8 mouse cellular contexts compared by ENCODE assay signal in the genomic region with DNA sequence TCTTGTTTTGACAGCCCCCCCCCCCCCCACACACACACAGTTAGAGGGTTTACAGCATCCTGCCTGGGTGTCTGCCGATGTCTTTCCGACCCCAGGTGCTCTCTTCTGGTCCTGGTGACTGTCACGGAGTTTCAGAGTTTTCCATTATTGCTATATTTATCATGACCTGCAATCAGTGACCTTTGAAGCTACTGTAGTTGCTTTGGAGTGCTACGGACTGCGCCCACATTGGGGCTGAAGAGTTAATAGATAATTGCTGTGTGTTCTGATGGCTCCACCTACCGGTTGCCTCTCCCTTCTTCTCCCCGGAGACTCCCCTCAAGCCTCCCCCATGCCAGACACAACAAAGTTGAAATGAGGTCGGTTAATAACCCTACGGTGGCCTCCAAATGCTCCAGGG. TPM values are rescaled to one million over a fixed set of nuclear protein-coding genes. Genes with fewer than 3 reads are reported as not detected.
DNase-seq lines count a peak whose midpoint lies in the region; ATAC-seq lines count a peak whose summit lies in the region.

No protein-coding gene starts in this region.

- WGBS in midbrain, embryonic 10.5 days = 19% methylated on average over 9 of the region's 9 CpGs
- WGBS in midbrain, embryonic 15.5 days = 16% methylated on average over 9 of the region's 9 CpGs
- WGBS in kidney, embryonic 14.5 days = 4% methylated on average over 9 of the region's 9 CpGs

- H3K4me2 ChIP-seq in midbrain, embryonic 15.5 days = no peak overlapping the region
- H3K4me2 ChIP-seq in kidney, embryonic 14.5 days (replicated peaks; ENCODE audit: low read depth, low read length) = no peak overlapping the region; the same call in 1 of the 2 replicates

- DNase-seq in midbrain, embryonic 10.5 days (ENCODE audit: low spot score) = peak; percentile 36
- DNase-seq in cerebellum, adult 18-20 months = peak; percentile 32 to 34
- peak; percentile 40 for DNase-seq in heart, adult 8-10 months (ENCODE audit: low spot score)
- peak; percentile 61 for DNase-seq in lung, postnatal 14 days
- peak; percentile 15 for DNase-seq in splenic B cell, adult 2 months (ENCODE audit: low read depth, low spot score)
- no peak for DNase-seq in left cerebral cortex, adult 11 months (ENCODE audit: low spot score)

- H3K4me1 ChIP-seq in midbrain, embryonic 10.5 days = peaks cover 24% of the 10 kb centered on the region
- peaks cover 12% of the 10 kb centered on the region; the same call in 1 of the 2 replicates for H3K4me1 ChIP-seq in midbrain, embryonic 15.5 days
- H3K4me1 ChIP-seq in kidney, embryonic 14.5 days (ENCODE audit: control insufficient read depth, insufficient read depth, low read length) = peaks cover 8% of the 10 kb centered on the region; the same call in 1 of the 2 replicates

- no peaks in the 10 kb centered on the region for H3K9me3 ChIP-seq in midbrain, embryonic 10.5 days (replicated peaks)
- H3K9me3 ChIP-seq in midbrain, embryonic 15.5 days = no peaks in the 10 kb centered on the region
- H3K9me3 ChIP-seq in kidney, embryonic 14.5 days (ENCODE audit: control insufficient read depth, low read length) = no peaks in the 10 kb centered on the region

- H3K27ac ChIP-seq in midbrain, embryonic 10.5 days (replicated peaks) = peak overlapping the region; percentile 49
- H3K27ac ChIP-seq in midbrain, embryonic 15.5 days = no peak overlapping the region
- no peak overlapping the region for H3K27ac ChIP-seq in kidney, embryonic 14.5 days (ENCODE audit: low read depth, low read length)

- ATAC-seq in midbrain, embryonic 15.5 days (replicated peaks) = no peak
- ATAC-seq in kidney, embryonic 14.5 days (ENCODE audit: low FRiP score, low TSS enrichment) = peak; percentile 59; the same call in 1 of the 2 replicates

- H3K36me3 ChIP-seq in midbrain, embryonic 10.5 days = no peaks in the 10 kb centered on the region
- no peaks in the 10 kb centered on the region for H3K36me3 ChIP-seq in midbrain, embryonic 15.5 days (replicated peaks)
- H3K36me3 ChIP-seq in kidney, embryonic 14.5 days (ENCODE audit: control insufficient read depth, insufficient read depth, low read length) = no peaks in the 10 kb centered on the region
- H3K36me3 ChIP-seq in splenic B cell, adult 2 months (ENCODE audit: control insufficient read depth, insufficient read depth, low read length, poor library complexity, severe bottlenecking) = no peaks in the 10 kb centered on the region

- H3K27me3 ChIP-seq in midbrain, embryonic 10.5 days (ENCODE audit: low read depth, poor library complexity, severe bottlenecking) = 0 out of 2 replicates have a peak, but pooled peaks cover 5% of the 10 kb centered on the region
- H3K27me3 ChIP-seq in midbrain, embryonic 15.5 days (replicated peaks) = no peaks in the 10 kb centered on the region
- no peaks in the 10 kb centered on the region for H3K27me3 ChIP-seq in kidney, embryonic 14.5 days (ENCODE audit: control insufficient read depth, insufficient read depth, low read length)
- H3K27me3 ChIP-seq in splenic B cell, adult 2 months (ENCODE audit: control insufficient read depth, insufficient read depth, low read length, poor library complexity, severe bottlenecking) = no peaks in the 10 kb centered on the region

- 0 out of 2 replicates have a peak overlapping the region, but pooled peaks have one; percentile 3 for H3K4me3 ChIP-seq in midbrain, embryonic 10.5 days
- H3K4me3 ChIP-seq in midbrain, embryonic 15.5 days = no peak overlapping the region
- no peak overlapping the region for H3K4me3 ChIP-seq in kidney, embryonic 14.5 days (ENCODE audit: low read length)

- H3K9ac ChIP-seq in midbrain, embryonic 15.5 days = no peak overlapping the region
- H3K9ac ChIP-seq in kidney, embryonic 14.5 days (ENCODE audit: low read depth, low read length) = no peak overlapping the region

RNA-seq across cellular contexts. Expression of a gene that starts 12.5 kb away (rescaled TPM):
- polyA plus RNA-seq in midbrain, embryonic 10.5 days (2016; fragmentation: Nextera tagmentation; extraction: Ambion mirVana) = not detected in 2 replicates
- not detected in 2 replicates for polyA plus RNA-seq in midbrain, embryonic 15.5 days (2015; fragmentation: Nextera tagmentation; extraction: Ambion mirVana)
- total RNA-seq in heart, adult 8-10 months (2022) = not detected
- polyA plus RNA-seq in kidney, embryonic 14.5 days (2014; fragmentation: Nextera tagmentation; extraction: Ambion mirVana) = 0.23 and 0.99 TPM in 2 replicates

RNA-seq across cellular contexts. Expression of a gene that starts 24.8 kb away (rescaled TPM):
- polyA plus RNA-seq in midbrain, embryonic 10.5 days (2016; fragmentation: Nextera tagmentation; extraction: Ambion mirVana) = 0.20 and 0.32 TPM in 2 replicates
- polyA plus RNA-seq in midbrain, embryonic 15.5 days (2015; fragmentation: Nextera tagmentation; extraction: Ambion mirVana) = 0.14 TPM in 1 of 2 replicates, not detected in the other
- under 1 TPM; 0.52 to 0.97 (median 0.88) TPM for total RNA-seq in heart, adult 8-10 months (2022)
- polyA plus RNA-seq in kidney, embryonic 14.5 days (2014; fragmentation: Nextera tagmentation; extraction: Ambion mirVana) = not detected in 2 replicates

RNA-seq across cellular contexts. Expression of a gene that starts 39.4 kb away (rescaled TPM):
- polyA plus RNA-seq in midbrain, embryonic 10.5 days (2016; fragmentation: Nextera tagmentation; extraction: Ambion mirVana) = 13.8 and 14.4 TPM in 2 replicates
- polyA plus RNA-seq in midbrain, embryonic 15.5 days (2015; fragmentation: Nextera tagmentation; extraction: Ambion mirVana) = 12.8 and 14.5 TPM in 2 replicates
- 10 to 100 TPM in 1 of 4 experiments, 1 to 10 TPM in 3; 5.4 to 10.1 (median 7.3) TPM for total RNA-seq in heart, adult 8-10 months (2022)
- polyA plus RNA-seq in kidney, embryonic 14.5 days (2014; fragmentation: Nextera tagmentation; extraction: Ambion mirVana) = 16.8 and 18.5 TPM in 2 replicates
